ENCODE assay signal across 21 mouse cellular contexts in genomic region chr11:20791334-20791733, GRCm38 (mm10).
"Had no signal": no experiment of that assay in that cellular context is flagged by ENCODE, and none has a peak within 500 bp of the region (broad histone marks: within the 10 kb centered on the region; RNA-seq: fewer than 3 reads in every experiment).

No protein-coding gene starts in this region.

- H3K27ac ChIP-seq: heart, adult 2 months; hindbrain, embryonic 13.5 days; hindbrain, embryonic 15.5 days; hindbrain, postnatal 0 days; limb, embryonic 13.5 days; limb, embryonic 15.5 days; liver, embryonic 12.5 days; liver, embryonic 14.5 days had no signal

- H3K4me1 ChIP-seq: heart, embryonic 12.5 days had no signal

- DNase-seq: forebrain, postnatal 0 days; gastrocnemius, postnatal 14 days; gastrocnemius, postnatal 36 days; heart, adult 2 months; heart, postnatal 10 days; kidney, adult 18-20 months; kidney, adult 9 months; kidney, postnatal 10 days; kidney, postnatal 25 days; kidney, postnatal 4 days; layer of hippocampus, adult 9-11 months; layer of hippocampus, postnatal 36 days; left cerebral cortex, postnatal 4 days had no signal

- H3K27me3 ChIP-seq: heart, embryonic 12.5 days; hindbrain, embryonic 13.5 days; hindbrain, embryonic 15.5 days; liver, embryonic 12.5 days had no signal

- H3K9ac ChIP-seq: forebrain, postnatal 0 days; heart, embryonic 12.5 days; hindbrain, embryonic 13.5 days; hindbrain, embryonic 15.5 days; limb, embryonic 13.5 days; limb, embryonic 15.5 days; liver, embryonic 12.5 days; liver, embryonic 14.5 days had no signal

- H3K4me2 ChIP-seq: heart, embryonic 12.5 days; hindbrain, embryonic 13.5 days; hindbrain, embryonic 15.5 days; limb, embryonic 13.5 days; limb, embryonic 15.5 days; liver, embryonic 12.5 days had no signal

- H3K4me3 ChIP-seq: heart, adult 2 months; heart, embryonic 12.5 days; hindbrain, embryonic 13.5 days; hindbrain, embryonic 15.5 days; limb, embryonic 13.5 days; limb, embryonic 15.5 days; liver, embryonic 12.5 days had no signal

- H3K36me3 ChIP-seq: heart, embryonic 12.5 days; hindbrain, embryonic 13.5 days; hindbrain, embryonic 15.5 days; limb, embryonic 13.5 days; limb, embryonic 15.5 days; liver, embryonic 12.5 days had no signal

- ATAC-seq: forebrain, postnatal 0 days; hindbrain, postnatal 0 days; liver, embryonic 12.5 days had no signal

- H3K9me3 ChIP-seq: heart, embryonic 12.5 days; hindbrain, embryonic 13.5 days; hindbrain, embryonic 15.5 days; limb, embryonic 13.5 days; limb, embryonic 15.5 days; liver, embryonic 12.5 days had no signal
